Mouse (Mus musculus) intestine, embryonic 16.5 days (tissue): ENCODE measurements around the gene Hcar2. TPM values are rescaled to one million over a fixed set of nuclear protein-coding genes. Genes with fewer than 3 reads are reported as not detected.

ENCODE experiments used
- ATAC-seq: fragments of 200-750 bp; cut with Nextera tagmentation; 2 replicates; pipeline ENCODE4 v1.8.0; 2017; ENCODE audit warnings: moderate TSS enrichment, moderate library complexity
- H3K27ac ChIP-seq: fragments of 300-500 bp; sonication (generic); 2 replicates; pipeline ENCODE4 v1.5.1; 2014; ENCODE audit warnings: mild to moderate bottlenecking, low read length
- H3K27me3 ChIP-seq: fragments of 300-500 bp; sonication (generic); replicated peaks from 2 replicates; pipeline ENCODE4 v1.6.1; 2014; ENCODE audit warnings: low read length, control low read depth, mixed read lengths; ENCODE audit not compliant: control insufficient read depth, insufficient read depth
- H3K36me3 ChIP-seq: fragments of 300-500 bp; sonication (generic); 2 replicates; pipeline ENCODE4 v1.6.1; 2014; ENCODE audit warnings: low read length, control low read depth; ENCODE audit not compliant: control insufficient read depth, insufficient read depth
- H3K4me1 ChIP-seq: fragments of 300-500 bp; sonication (generic); 2 replicates; pipeline ENCODE4 v1.6.1; 2014; ENCODE audit warnings: low read length, control low read depth, mixed read lengths; ENCODE audit not compliant: control insufficient read depth, insufficient read depth
- H3K4me2 ChIP-seq: fragments of 300-500 bp; sonication (generic); 2 replicates; pipeline ENCODE4 v1.6.1; 2014; ENCODE audit warnings: low read depth, low read length, control low read depth
- H3K4me3 ChIP-seq: fragments of 300-500 bp; sonication (generic); 2 replicates; pipeline ENCODE4 v1.5.1; 2014; ENCODE audit warnings: mild to moderate bottlenecking, low read length
- H3K9ac ChIP-seq: fragments of 300-500 bp; sonication (generic); 2 replicates; pipeline ENCODE4 v1.6.1; 2014; ENCODE audit warnings: low read depth, low read length
- H3K9me3 ChIP-seq: fragments of 300-500 bp; sonication (generic); 2 replicates; pipeline ENCODE4 v1.6.1; 2016; ENCODE audit warnings: low read length, control low read depth; ENCODE audit not compliant: control insufficient read depth
- WGBS: fragments of 180-500 bp; shearing (Covaris S2); extraction: QIAGEN DNeasy Blood & Tissue Kit; methylation state at CpG from one replicate; pipeline ENCODE4 v1.1.7; 2014; 5-methylcytosine and 5-hydroxymethylcytosine counted together
- polyA plus RNA-seq: library from polyadenylated mRNA; unstranded; fragments of >200 nt; fragmentation: Nextera tagmentation; extraction: Ambion mirVana; gene quantifications from 2 replicates; pipeline ENCODE4 v1.2.1, GENCODE M21; 2015

Gene Hcar2
- polyA plus RNA-seq = 0.11 TPM in 1 of 2 replicates, not detected in the other

DNA sequence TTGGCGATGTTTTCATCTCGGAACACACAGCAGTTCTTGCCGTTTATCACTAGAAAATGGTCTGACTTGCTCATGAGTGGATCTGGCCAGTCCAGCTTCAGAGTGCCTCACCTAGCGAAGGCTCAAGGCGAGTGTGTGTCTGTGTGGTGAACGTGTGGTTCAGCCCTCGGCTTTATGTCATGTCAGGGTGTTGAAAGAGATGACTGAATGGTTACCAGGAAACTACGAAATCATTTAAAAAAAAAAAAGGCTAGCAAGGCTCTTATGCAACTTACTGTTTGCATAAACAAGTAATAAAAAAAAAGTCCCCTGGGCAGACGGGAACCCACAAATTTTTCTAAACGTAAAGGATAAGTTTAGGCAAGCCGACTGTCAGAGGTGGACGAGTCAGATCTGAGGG is at the start of gene Hcar2:
Gene Hcar2 (minus strand): TSS at position 135 of the 400 bp plus-strand sequence.
- no peaks in the 10 kb centered on the region for H3K27me3 ChIP-seq
- 61% methylated on average over 12 of the region's 12 CpGs for whole genome bisulfite sequencing
- no peak within 1 kb of the TSS for H3K27ac ChIP-seq
- no peaks in the 10 kb centered on the region for H3K36me3 ChIP-seq
- H3K4me2 ChIP-seq = no peak within 1 kb of the TSS
- no peaks in the 10 kb centered on the region for H3K4me1 ChIP-seq
- ATAC-seq = no peak
- H3K9me3 ChIP-seq = no peaks in the 10 kb centered on the region
- H3K9ac ChIP-seq = no peak within 1 kb of the TSS
- no peak within 1 kb of the TSS for H3K4me3 ChIP-seq

DNA sequence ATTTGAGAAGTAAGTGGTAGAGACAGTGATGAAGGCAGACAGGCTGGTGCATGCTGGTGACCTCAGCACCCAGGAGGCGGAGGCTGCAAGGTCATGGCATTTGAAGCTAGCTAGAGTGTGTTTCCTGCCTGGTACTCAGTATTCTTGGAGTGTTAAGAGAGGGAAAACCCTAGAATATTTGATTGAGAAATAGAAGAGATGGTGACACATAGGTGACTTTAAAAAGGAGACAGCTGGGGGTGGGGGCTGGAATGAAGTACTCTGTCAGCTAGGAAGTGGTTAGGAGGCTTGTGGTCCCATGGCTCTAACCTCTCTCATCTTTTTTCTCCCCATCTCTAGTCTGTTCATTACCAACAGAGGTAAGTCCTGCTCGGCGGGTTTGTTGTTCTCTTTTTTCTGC is 49.6 kb upstream of the Hcar2 start:
- Histone ChIP-seq H3K27me3 (no peaks in the 10 kb centered on the region), H3K4me2 (no peak overlapping the region), H3K27ac (no peak overlapping the region), H3K4me1 (no peaks in the 10 kb centered on the region), H3K9me3 (no peaks in the 10 kb centered on the region), H3K36me3 (peaks cover 8% of the 10 kb centered on the region), H3K9ac (no peak overlapping the region), H3K4me3 (no peak overlapping the region)
- no peak for ATAC-seq
- WGBS = 87% methylated on average over 3 of the region's 3 CpGs

DNA sequence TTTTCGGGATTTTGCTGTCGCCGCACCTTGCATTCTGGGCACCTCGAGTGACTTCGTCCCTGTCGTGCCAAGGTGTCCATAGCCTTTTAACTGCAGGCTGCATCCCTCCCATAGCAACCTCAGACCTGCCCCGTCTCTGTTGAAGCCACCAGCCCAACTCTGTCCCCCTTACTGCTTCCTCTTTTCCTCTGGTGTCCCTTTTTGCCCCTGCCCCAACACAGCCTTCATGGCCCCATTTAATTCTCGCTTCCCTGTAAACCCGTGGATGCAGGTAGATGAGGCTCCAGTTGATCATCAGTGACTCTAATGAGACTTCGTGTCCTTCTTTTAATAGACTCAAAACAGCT is 42.3 kb upstream of the Hcar2 start:
- peak overlapping the region; percentile 77 for H3K4me2 ChIP-seq
- peak overlapping the region; percentile 98 for H3K9ac ChIP-seq
- no peaks in the 10 kb centered on the region for H3K27me3 ChIP-seq
- H3K4me1 ChIP-seq = peaks cover 12% of the 10 kb centered on the region
- no peaks in the 10 kb centered on the region for H3K9me3 ChIP-seq
- H3K36me3 ChIP-seq = peaks cover 6% of the 10 kb centered on the region
- peak overlapping the region; percentile 76; the same call in 1 of the 2 replicates for H3K27ac ChIP-seq
- 3% methylated on average over 10 of the region's 10 CpGs for WGBS
- H3K4me3 ChIP-seq = peak overlapping the region; percentile 95
- ATAC-seq = no peak

DNA sequence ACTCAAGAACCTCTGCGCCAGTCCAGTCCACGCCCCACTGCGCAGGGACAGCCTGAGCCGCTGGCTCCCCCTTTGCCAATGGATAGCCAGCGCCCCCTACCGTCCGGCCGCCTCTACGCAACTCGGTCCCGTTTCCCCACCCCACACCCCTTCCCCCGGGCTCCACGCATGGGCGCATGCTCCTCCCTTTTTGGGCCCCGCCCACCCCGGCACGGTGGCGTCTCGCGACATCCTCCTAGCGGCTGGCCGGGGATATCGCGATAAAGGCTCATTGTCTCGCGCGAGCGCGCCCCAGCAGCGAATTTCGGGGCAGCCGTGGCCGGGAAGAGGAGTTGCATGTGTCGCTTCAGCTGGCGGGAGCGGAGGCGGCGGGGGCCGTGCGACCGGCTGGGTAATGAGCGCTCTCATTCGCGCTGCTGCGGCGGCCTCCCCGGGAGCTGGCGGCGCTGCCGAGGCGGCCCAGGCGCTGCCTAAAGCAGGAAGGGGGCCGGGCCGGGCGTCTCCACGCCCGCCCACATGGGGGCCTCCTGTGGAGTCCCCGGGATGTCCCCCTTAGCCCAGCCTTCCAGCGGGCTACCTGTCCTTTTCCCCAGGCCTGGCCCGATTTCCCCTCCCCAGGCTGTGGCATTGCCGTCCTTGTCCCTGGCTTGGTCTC is 41.8 kb upstream of the Hcar2 start, which contains the start of gene Denr:
Gene Denr (plus strand): TSS at position 200 of the 655 bp plus-strand sequence.
- ATAC-seq = peak; percentile 97
- Histone ChIP-seq H3K9me3 (no peaks in the 10 kb centered on the region), H3K4me1 (peaks cover 12% of the 10 kb centered on the region), H3K36me3 (peaks cover 6% of the 10 kb centered on the region), H3K9ac (peak within 1 kb of the TSS; percentile 98), H3K4me3 (peak within 1 kb of the TSS; percentile 95), H3K27ac (peak within 1 kb of the TSS; percentile 76), H3K4me2 (peak within 1 kb of the TSS; percentile 77), H3K27me3 (no peaks in the 10 kb centered on the region)
- WGBS = 0% methylated on average over 59 of the region's 61 CpGs

DNA sequence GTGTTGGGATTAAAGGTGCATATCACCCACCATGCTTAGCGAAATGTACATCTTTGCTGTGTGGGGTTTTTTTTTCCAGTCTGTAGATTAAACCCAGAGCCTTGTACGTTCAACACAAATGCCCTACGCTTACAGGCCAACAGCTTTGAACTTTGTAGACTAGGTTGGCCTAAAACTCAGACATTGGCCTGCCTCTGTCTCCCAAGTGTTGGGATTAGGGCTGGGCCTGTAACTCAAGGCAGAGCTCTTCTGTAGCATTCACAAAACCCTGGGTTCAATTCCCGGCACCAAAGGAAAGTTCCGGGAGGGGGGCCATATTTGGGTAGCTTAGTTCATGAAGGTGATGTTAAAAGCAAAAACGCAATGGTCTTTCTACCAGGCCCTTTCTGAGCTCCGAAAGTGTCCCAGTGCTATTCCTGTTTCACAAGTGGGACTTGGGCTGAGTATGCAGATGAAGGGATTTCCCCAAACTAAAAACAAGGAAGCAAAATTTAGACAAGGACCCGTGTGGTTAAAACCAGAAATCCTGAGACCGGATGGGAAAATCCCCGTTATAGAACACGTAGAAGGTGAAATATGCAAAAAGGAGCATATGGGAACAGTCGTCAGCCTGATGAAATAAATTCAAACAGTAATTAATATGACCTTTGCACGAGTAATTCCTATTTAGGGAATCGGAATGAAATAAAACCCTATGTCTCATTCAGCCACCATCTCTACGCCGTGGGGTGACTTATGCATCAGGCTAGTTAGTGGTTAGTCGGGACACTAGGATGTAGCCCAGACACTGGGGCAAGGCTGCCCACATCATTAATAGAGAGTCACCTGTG is 41.1 kb upstream of the Hcar2 start:
- H3K27ac ChIP-seq = no peak overlapping the region
- H3K27me3 ChIP-seq = no peaks in the 10 kb centered on the region
- H3K9ac ChIP-seq = no peak overlapping the region
- 69% methylated on average over 17 of the region's 17 CpGs for WGBS
- 0 out of 2 replicates have a peak overlapping the region, but pooled peaks have one; percentile 2 for H3K4me2 ChIP-seq
- 0 out of 2 replicates have a peak overlapping the region, but pooled peaks have one; percentile 15 for H3K4me3 ChIP-seq
- no peak for ATAC-seq
- peaks cover 12% of the 10 kb centered on the region for H3K4me1 ChIP-seq
- peaks cover 6% of the 10 kb centered on the region for H3K36me3 ChIP-seq
- no peaks in the 10 kb centered on the region for H3K9me3 ChIP-seq

DNA sequence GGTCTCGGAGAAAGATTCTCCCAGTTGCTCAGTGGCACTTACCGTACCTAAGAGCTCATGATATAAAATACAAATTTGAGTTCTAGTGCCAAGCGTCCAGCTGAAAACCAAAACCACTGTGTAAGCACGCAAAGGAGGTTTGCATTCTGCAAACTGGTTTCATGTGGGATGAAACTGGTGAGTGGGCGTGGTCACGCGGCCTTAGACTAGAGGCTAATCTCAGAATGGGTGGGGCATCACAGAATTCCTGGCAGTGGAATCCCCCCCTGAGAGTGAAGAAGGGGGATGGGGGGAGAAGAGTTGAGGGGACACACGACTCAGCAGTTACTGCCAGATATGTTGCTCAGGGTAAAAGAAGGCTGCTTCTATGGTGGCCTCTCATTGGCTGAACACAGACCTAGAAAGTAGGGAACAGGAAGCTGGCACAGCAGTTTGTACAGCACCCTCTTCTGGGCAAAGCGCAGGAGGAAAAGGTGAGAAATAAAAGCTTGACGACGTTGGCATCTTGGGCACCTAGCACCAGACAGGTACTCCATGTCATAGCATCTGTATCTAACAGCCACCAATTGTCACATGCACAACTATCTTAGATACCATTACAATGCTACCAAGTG is 38.9 kb upstream of the Hcar2 start:
- Histone ChIP-seq H3K9me3 (no peaks in the 10 kb centered on the region), H3K27ac (no peak overlapping the region), H3K36me3 (no peaks in the 10 kb centered on the region), H3K4me3 (no peak overlapping the region), H3K4me1 (peaks cover 12% of the 10 kb centered on the region), H3K27me3 (no peaks in the 10 kb centered on the region), H3K9ac (no peak overlapping the region), H3K4me2 (no peak overlapping the region)
- WGBS = 73% methylated on average over 11 of the region's 11 CpGs
- no peak for ATAC-seq

DNA sequence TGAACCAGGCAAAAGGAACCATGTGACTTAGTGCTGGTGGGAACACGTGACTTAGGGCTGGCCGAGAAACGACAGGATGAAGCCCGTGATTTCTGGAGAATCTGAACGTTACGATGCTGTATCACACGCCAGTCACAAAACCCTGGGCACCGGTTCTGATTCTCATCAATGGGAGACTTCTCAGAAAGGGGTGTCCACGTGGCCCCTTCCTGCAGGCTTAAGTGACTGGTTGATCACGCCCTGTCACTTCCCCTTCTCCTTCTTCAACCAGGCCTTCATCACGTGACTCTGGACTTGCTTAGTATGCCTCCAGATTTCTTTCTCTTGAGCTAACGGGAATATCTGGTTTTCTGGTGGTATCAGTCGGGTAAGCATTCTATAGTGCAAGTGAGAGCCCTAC is 32.1 kb upstream of the Hcar2 start:
- Histone ChIP-seq H3K36me3 (no peaks in the 10 kb centered on the region), H3K9me3 (no peaks in the 10 kb centered on the region), H3K9ac (no peak overlapping the region), H3K4me2 (no peak overlapping the region), H3K4me1 (no peaks in the 10 kb centered on the region), H3K4me3 (no peak overlapping the region), H3K27me3 (no peaks in the 10 kb centered on the region), H3K27ac (no peak overlapping the region)
- no peak for ATAC-seq
- 81% methylated on average over 13 of the region's 13 CpGs for WGBS

DNA sequence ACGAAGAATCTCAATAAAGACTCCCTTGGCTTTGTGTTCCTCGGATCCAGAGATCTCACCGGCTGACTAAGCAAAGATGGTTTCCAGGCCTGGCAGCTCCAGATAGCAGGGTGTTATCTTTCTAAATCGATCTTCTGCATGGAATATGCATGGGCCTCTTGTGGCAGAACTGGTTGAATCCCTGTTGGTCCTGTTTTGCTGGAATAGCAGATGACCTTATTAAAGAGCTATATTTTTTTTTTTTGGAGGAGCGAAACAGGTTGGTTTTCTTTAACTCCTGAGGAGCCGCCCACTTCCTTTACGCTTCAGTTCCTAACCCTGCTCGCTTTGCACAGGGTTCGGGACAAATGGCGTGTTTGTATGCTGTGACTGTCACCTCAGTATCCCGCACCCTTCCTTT is 31.1 kb upstream of the Hcar2 start:
- H3K4me2 ChIP-seq = no peak overlapping the region
- no peak overlapping the region for H3K9ac ChIP-seq
- ATAC-seq = no peak
- no peaks in the 10 kb centered on the region for H3K36me3 ChIP-seq
- WGBS = 67% methylated on average over 11 of the region's 11 CpGs
- no peak overlapping the region for H3K27ac ChIP-seq
- H3K4me3 ChIP-seq = no peak overlapping the region
- H3K27me3 ChIP-seq = no peaks in the 10 kb centered on the region
- H3K9me3 ChIP-seq = no peaks in the 10 kb centered on the region
- H3K4me1 ChIP-seq = no peaks in the 10 kb centered on the region

DNA sequence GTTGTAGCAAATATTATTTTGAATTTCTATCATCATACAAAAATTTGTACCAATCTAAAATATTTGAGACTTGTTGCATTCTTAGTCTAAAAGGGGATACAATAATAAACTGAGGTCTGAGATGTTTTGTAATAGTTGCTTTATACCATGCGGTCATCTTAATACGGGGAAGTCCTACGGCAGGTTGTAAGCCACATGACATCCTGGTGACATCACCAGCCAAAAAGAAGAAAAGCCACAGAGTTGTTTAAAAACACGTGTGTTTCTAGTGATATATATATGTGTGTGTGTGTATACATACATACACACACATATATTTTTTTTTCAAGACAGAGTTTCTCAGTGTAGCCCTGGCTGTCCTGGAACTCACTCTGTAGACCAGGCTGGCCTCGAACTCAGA is 28.2 kb upstream of the Hcar2 start:
- H3K9ac ChIP-seq = no peak overlapping the region
- 89% methylated on average over 5 of the region's 5 CpGs for WGBS
- H3K4me1 ChIP-seq = no peaks in the 10 kb centered on the region
- no peak overlapping the region for H3K27ac ChIP-seq
- H3K27me3 ChIP-seq = no peaks in the 10 kb centered on the region
- no peak overlapping the region for H3K4me3 ChIP-seq
- H3K36me3 ChIP-seq = no peaks in the 10 kb centered on the region
- ATAC-seq = no peak
- H3K4me2 ChIP-seq = no peak overlapping the region
- no peaks in the 10 kb centered on the region for H3K9me3 ChIP-seq
